Mouse (Mus musculus): ENCODE measurements around the gene Ncs1.

DNA sequence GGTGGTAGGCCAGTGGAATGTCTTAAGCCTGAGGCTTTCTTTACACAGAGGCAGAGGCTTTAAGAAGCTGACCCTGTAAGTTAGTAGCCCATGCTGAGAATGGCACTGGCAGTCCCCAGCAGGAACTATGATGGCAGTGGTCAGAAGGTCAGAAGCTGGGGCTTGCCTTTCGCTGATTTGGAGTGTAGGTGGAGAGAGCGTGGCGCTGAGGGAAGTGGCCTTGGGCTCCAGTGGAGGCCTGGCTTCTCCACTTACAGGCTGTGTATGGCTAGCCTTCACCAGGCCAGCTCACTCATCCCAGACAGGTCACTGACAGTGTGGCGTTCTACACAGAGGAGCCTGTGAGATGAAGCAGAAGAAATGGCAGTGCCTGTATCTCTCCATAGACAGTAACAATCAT is 42.7 kb upstream of the Ncs1 start:
- no peak for TF ChIP-seq CTCF (IDR thresholded peaks at IDR 0.05; ENCODE audit: low read depth)
- TF ChIP-seq EP300 (optimal IDR thresholded peaks at IDR 0.05), result no peak
